Mouse (Mus musculus) midbrain, embryonic 10.5 days (tissue): ENCODE measurements around the gene Stxbp6. TPM values are rescaled to one million over a fixed set of nuclear protein-coding genes. Genes with fewer than 3 reads are reported as not detected.

Source experiments
- DNase-seq: peaks from one replicate; pipeline ENCODE4 v3.0.0-alpha.2; 2017; ENCODE audit warnings: low spot score
- H3K27ac ChIP-seq: fragments of 300-500 bp; sonication (generic); replicated peaks from 2 replicates; pipeline ENCODE4 v1.5.1; 2016; ENCODE audit warnings: mild to moderate bottlenecking
- H3K27me3 ChIP-seq: fragments of 300-500 bp; sonication (generic); 2 replicates; pipeline ENCODE4 v1.6.1; 2016; ENCODE audit warnings: low read depth, mild to moderate bottlenecking; ENCODE audit not compliant: poor library complexity, severe bottlenecking
- H3K36me3 ChIP-seq: fragments of 300-500 bp; sonication (generic); 2 replicates; pipeline ENCODE4 v1.6.1; 2016; ENCODE audit warnings: mild to moderate bottlenecking, moderate library complexity
- H3K4me1 ChIP-seq: fragments of 300-500 bp; sonication (generic); 2 replicates; pipeline ENCODE4 v1.6.1; 2016
- H3K4me3 ChIP-seq: fragments of 300-500 bp; sonication (generic); 2 replicates; pipeline ENCODE4 v1.5.1; 2016; ENCODE audit warnings: mild to moderate bottlenecking, moderate library complexity
- H3K9me3 ChIP-seq: fragments of 300-500 bp; sonication (generic); replicated peaks from 2 replicates; pipeline ENCODE4 v1.6.1; 2016; ENCODE audit warnings: mild to moderate bottlenecking
- WGBS: fragments of 180-500 bp; shearing (Covaris S2); methylation state at CpG from one replicate; pipeline ENCODE4 v1.1.7; 2016; 5-methylcytosine and 5-hydroxymethylcytosine counted together
- polyA plus RNA-seq: library from polyadenylated mRNA; unstranded; fragments of >200 nt; fragmentation: Nextera tagmentation; extraction: Ambion mirVana; gene quantifications from 2 replicates; pipeline ENCODE4 v1.2.1, GENCODE M21; 2016

The Stxbp6 gene
- polyA plus RNA-seq, 1 experiment from 2014 or later = 24.6 TPM

GRCm38 (mm10) chr12:44975266-44975665 is 99.2 kb downstream of the Stxbp6 start:
- no peak overlapping the region for H3K27ac ChIP-seq
- H3K9me3 ChIP-seq = no peaks in the 10 kb centered on the region
- no peak for DNase-seq
- no peaks in the 10 kb centered on the region for H3K36me3 ChIP-seq
- peaks cover 2% of the 10 kb centered on the region; the same call in 1 of the 2 replicates for H3K4me1 ChIP-seq
- WGBS = 89% methylated on average over 3 of the region's 3 CpGs
- no peaks in the 10 kb centered on the region for H3K27me3 ChIP-seq
- no peak overlapping the region for H3K4me3 ChIP-seq

GRCm38 (mm10) chr12:44971477-44971876 is 103.0 kb downstream of the Stxbp6 start:
- H3K4me3 ChIP-seq = no peak overlapping the region
- no peaks in the 10 kb centered on the region for H3K27me3 ChIP-seq
- DNase-seq = no peak
- H3K36me3 ChIP-seq = no peaks in the 10 kb centered on the region
- no peak overlapping the region for H3K27ac ChIP-seq
- H3K9me3 ChIP-seq = no peaks in the 10 kb centered on the region
- 96% methylated on average over 2 of the region's 2 CpGs for WGBS
- H3K4me1 ChIP-seq = no peaks in the 10 kb centered on the region

DNA sequence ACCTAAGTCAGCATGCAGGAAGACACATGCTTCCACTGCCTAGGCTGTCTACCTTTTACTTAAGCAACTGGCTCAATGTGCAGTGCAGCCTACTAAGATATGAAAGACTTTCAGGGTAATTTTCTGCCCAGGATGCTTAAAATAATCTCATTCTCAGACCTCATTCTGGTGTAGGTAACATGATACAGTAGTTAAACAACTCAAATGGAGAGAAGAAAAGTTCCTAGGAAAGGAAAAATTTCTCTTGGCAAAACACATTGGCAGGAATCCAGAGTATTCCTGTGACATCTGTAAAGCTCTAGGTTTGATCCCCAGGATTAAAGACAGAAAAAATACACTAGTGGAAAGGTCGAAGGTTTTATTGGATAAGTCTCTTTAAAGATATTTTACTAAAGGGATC is 107.1 kb downstream of the Stxbp6 start:
- no peaks in the 10 kb centered on the region for H3K27me3 ChIP-seq
- 91% methylated on average over 1 of the region's 1 CpGs for WGBS

DNA sequence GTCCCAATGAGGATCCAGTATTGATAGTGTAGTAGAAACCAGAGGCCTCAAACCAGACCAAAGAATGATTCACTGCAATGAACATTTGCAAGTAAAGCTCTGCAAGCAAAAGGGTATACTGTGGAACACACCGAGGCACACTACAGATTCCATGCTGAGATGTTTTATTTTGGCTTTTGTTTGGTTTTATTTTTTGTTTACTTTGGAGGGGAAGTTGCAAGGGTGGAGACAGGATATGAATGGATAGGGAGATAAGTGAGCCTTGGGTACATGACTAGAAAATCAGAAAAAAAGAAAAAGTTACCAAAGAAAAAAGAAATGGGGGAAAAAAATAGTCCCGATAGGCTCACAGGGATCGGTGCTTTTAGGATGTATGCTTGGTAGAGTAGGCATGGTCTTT is 117.0 kb downstream of the Stxbp6 start:
- Histone ChIP-seq H3K4me3 (no peak overlapping the region), H3K4me1 (no peaks in the 10 kb centered on the region), H3K9me3 (no peaks in the 10 kb centered on the region), H3K27me3 (no peaks in the 10 kb centered on the region), H3K27ac (no peak overlapping the region), H3K36me3 (no peaks in the 10 kb centered on the region)
- 94% methylated on average over 3 of the region's 3 CpGs for WGBS
- DNase-seq = no peak

More for the DNA sequence above, 107.1 kb downstream of the Stxbp6 start:
- H3K27ac ChIP-seq = no peak overlapping the region
- H3K4me3 ChIP-seq = no peak overlapping the region
- H3K36me3 ChIP-seq = no peaks in the 10 kb centered on the region
- H3K4me1 ChIP-seq = no peaks in the 10 kb centered on the region
- DNase-seq = no peak
- H3K9me3 ChIP-seq = no peaks in the 10 kb centered on the region

DNA sequence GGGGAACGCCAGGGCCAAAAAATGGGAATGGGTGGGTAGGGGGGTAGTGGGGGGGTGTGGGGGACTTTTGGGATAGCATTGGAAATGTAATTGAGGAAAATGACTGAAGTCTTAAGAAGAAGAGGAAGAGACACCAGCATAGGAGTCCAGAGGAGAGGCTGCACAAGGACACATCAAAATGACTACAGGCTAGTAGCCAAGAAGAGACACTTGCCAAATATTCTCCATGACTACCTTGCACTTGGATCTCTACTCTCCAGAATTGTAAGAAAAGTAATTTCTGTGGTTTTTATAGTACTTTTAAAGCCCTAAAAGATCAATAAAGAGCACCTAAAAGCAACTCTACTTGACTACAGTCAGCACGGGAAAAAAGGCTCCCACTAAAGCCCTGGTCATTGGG is 121.4 kb downstream of the Stxbp6 start:
- Histone ChIP-seq H3K4me3 (no peak overlapping the region), H3K4me1 (no peaks in the 10 kb centered on the region), H3K27ac (no peak overlapping the region), H3K36me3 (no peaks in the 10 kb centered on the region), H3K9me3 (no peaks in the 10 kb centered on the region), H3K27me3 (no peaks in the 10 kb centered on the region)
- no peak for DNase-seq
- WGBS = 91% methylated on average over 2 of the region's 2 CpGs

GRCm38 (mm10) chr12:44952072-44952471 is 122.4 kb downstream of the Stxbp6 start:
- whole genome bisulfite sequencing = 92% methylated on average over 3 of the region's 3 CpGs
- H3K36me3 ChIP-seq = no peaks in the 10 kb centered on the region
- H3K4me3 ChIP-seq = no peak overlapping the region
- DNase-seq = no peak
- H3K9me3 ChIP-seq = no peaks in the 10 kb centered on the region
- no peaks in the 10 kb centered on the region for H3K4me1 ChIP-seq
- H3K27ac ChIP-seq = no peak overlapping the region
- no peaks in the 10 kb centered on the region for H3K27me3 ChIP-seq

GRCm38 (mm10) chr12:44950559-44950958 is 124.0 kb downstream of the Stxbp6 start:
- Histone ChIP-seq H3K27ac (no peak overlapping the region), H3K9me3 (no peaks in the 10 kb centered on the region), H3K4me3 (no peak overlapping the region), H3K27me3 (no peaks in the 10 kb centered on the region), H3K36me3 (no peaks in the 10 kb centered on the region), H3K4me1 (no peaks in the 10 kb centered on the region)
- WGBS = 95% methylated on average over 2 of the region's 2 CpGs
- no peak for DNase-seq

DNA sequence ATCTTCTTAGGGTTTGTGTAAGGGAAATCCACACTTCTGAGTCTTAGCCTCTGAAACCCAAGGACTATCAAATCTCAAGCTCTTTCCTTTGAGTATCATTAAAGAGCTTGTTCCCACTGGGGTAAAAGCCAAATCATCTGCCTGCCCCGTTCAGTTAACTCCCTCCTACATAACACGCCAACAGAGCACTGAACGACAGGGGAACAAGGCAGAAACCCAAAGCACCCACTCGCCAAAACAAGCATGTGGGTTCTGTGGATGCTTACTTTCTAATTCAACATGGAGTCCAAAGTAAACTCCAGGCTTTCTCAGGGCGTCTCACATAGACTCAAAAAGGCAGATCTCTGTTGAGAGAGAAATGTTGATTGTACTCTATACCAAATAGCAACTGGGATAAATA is 126.7 kb downstream of the Stxbp6 start:
- no peak overlapping the region for H3K4me3 ChIP-seq
- no peaks in the 10 kb centered on the region for H3K36me3 ChIP-seq
- no peak overlapping the region for H3K27ac ChIP-seq
- H3K9me3 ChIP-seq = no peaks in the 10 kb centered on the region
- WGBS = 86% methylated on average over 5 of the region's 5 CpGs
- H3K4me1 ChIP-seq = no peaks in the 10 kb centered on the region
- no peak for DNase-seq
- H3K27me3 ChIP-seq = no peaks in the 10 kb centered on the region

GRCm38 (mm10) chr12:44940325-44940724 is 134.2 kb downstream of the Stxbp6 start:
- Histone ChIP-seq H3K4me1 (no peaks in the 10 kb centered on the region), H3K36me3 (no peaks in the 10 kb centered on the region), H3K4me3 (no peak overlapping the region), H3K9me3 (no peaks in the 10 kb centered on the region), H3K27me3 (no peaks in the 10 kb centered on the region), H3K27ac (no peak overlapping the region)
- 90% methylated on average over 4 of the region's 4 CpGs for WGBS
- DNase-seq = no peak

- no peak overlapping the region for H3K27ac ChIP-seq
- no peaks in the 10 kb centered on the region for H3K36me3 ChIP-seq
- no peaks in the 10 kb centered on the region for H3K27me3 ChIP-seq
- no peak overlapping the region for H3K4me3 ChIP-seq
- H3K9me3 ChIP-seq = no peaks in the 10 kb centered on the region
- H3K4me1 ChIP-seq = no peaks in the 10 kb centered on the region
- 87% methylated on average over 8 of the region's 8 CpGs for WGBS
- DNase-seq = no peak
Measured at GRCm38 (mm10) chr12:44939106-44939505, 135.4 kb downstream of the Stxbp6 start.

DNA sequence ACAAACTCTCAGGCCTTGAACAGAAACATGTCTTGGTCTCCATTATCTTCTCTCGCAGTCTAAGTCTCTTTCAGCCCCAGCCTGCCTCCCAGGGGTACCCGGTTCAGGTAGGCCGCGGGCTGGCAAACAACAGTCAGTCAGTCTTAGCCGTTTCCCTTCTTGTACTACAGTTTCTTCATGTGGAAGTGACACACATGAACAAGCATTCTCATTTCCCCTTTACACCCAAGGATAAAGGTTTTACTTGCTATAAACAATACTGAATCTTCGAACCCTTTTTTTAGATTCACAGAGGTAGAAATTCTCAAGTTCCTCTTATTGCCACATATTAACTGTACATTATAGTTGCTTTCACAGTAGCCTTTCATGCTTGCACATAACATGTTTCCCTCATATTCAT is 141.6 kb downstream of the Stxbp6 start:
- Histone ChIP-seq H3K27ac (no peak overlapping the region), H3K36me3 (no peaks in the 10 kb centered on the region), H3K4me3 (no peak overlapping the region), H3K4me1 (peaks cover 12% of the 10 kb centered on the region), H3K27me3 (no peaks in the 10 kb centered on the region), H3K9me3 (no peaks in the 10 kb centered on the region)
- DNase-seq = no peak
- WGBS = 89% methylated on average over 6 of the region's 6 CpGs

DNA sequence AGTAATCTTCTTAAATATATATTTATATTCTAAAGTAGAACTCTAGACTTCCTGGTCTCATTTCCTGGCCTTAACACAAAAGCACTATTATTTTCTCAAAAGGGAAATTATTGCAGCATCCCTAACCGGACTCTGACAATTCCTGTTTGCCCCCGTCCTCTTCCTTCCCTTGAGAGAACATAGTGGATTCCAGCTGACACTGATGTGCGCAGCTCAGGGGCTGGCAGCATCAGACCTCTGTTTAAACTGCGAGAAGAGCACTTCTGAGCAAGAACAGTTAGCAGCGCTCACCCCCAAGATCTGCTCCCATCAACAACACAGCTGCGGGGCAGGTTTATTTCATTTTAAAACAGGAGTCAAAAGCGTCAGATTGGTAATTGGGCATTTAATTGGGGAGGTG is 142.8 kb downstream of the Stxbp6 start:
- H3K27ac ChIP-seq = no peak overlapping the region
- peaks cover 14% of the 10 kb centered on the region for H3K4me1 ChIP-seq
- DNase-seq = no peak
- H3K4me3 ChIP-seq = no peak overlapping the region
- H3K36me3 ChIP-seq = no peaks in the 10 kb centered on the region
- H3K27me3 ChIP-seq = no peaks in the 10 kb centered on the region
- WGBS = 87% methylated on average over 7 of the region's 7 CpGs
- no peaks in the 10 kb centered on the region for H3K9me3 ChIP-seq

GRCm38 (mm10) chr12:44928456-44928855 is 146.1 kb downstream of the Stxbp6 start:
- no peaks in the 10 kb centered on the region for H3K36me3 ChIP-seq
- peaks cover 17% of the 10 kb centered on the region for H3K4me1 ChIP-seq
- no peak overlapping the region for H3K27ac ChIP-seq
- H3K9me3 ChIP-seq = no peaks in the 10 kb centered on the region
- no peaks in the 10 kb centered on the region for H3K27me3 ChIP-seq
- H3K4me3 ChIP-seq = no peak overlapping the region
- peak; percentile 16 for DNase-seq
- WGBS = 33% methylated on average over 3 of the region's 3 CpGs

- Histone ChIP-seq H3K9me3 (no peaks in the 10 kb centered on the region), H3K36me3 (no peaks in the 10 kb centered on the region), H3K27ac (no peak overlapping the region), H3K4me3 (no peak overlapping the region), H3K4me1 (peaks cover 17% of the 10 kb centered on the region), H3K27me3 (no peaks in the 10 kb centered on the region)
- no peak for DNase-seq
- 71% methylated on average over 3 of the region's 3 CpGs for WGBS
Measured at GRCm38 (mm10) chr12:44925901-44926300, 148.6 kb downstream of the Stxbp6 start.
